Mouse (Mus musculus) liver, postnatal 0 days (tissue): ENCODE results near the gene Pdss2. TPM values are rescaled to one million over a fixed set of nuclear protein-coding genes. Genes with fewer than 3 reads are reported as not detected.

ENCODE experiments used
- ATAC-seq: fragments of 200-750 bp; cut with Nextera tagmentation; 2 replicates; pipeline ENCODE4 v1.8.0; 2017; ENCODE audit warnings: mild to moderate bottlenecking, moderate library complexity
- DNase-seq: peaks from one replicate; pipeline ENCODE4 v3.0.0-alpha.2; 2016
- H3K27ac ChIP-seq: fragments of 300-500 bp; sonication (generic); 2 replicates; pipeline ENCODE4 v1.5.1; 2014; ENCODE audit warnings: antibody characterized with exemption, moderate library complexity, mild to moderate bottlenecking, low read depth
- H3K27me3 ChIP-seq: fragments of 300-500 bp; sonication (generic); 2 replicates; pipeline ENCODE4 v1.6.1; 2014; ENCODE audit warnings: low read length, control low read depth, mixed read lengths; ENCODE audit not compliant: insufficient read depth
- H3K36me3 ChIP-seq: fragments of 300-500 bp; sonication (generic); replicated peaks from 2 replicates; pipeline ENCODE4 v1.6.1; 2014; ENCODE audit warnings: mild to moderate bottlenecking, control low read depth, low read length, moderate library complexity, mixed read lengths; ENCODE audit not compliant: insufficient read depth
- H3K4me1 ChIP-seq: fragments of 300-500 bp; sonication (generic); 2 replicates; pipeline ENCODE4 v1.6.1; 2014; ENCODE audit warnings: antibody characterized with exemption, mild to moderate bottlenecking, control low read depth; ENCODE audit not compliant: insufficient read depth
- H3K4me2 ChIP-seq: fragments of 300-500 bp; sonication (generic); 2 replicates; pipeline ENCODE4 v1.6.1; 2014; ENCODE audit warnings: low read depth, mild to moderate bottlenecking, low read length, moderate library complexity, mixed read lengths
- H3K4me3 ChIP-seq: fragments of 300-500 bp; sonication (generic); 2 replicates; pipeline ENCODE4 v1.5.1; 2014; ENCODE audit warnings: low read depth, low read length
- H3K9ac ChIP-seq: fragments of 300-500 bp; sonication (generic); replicated peaks from 2 replicates; pipeline ENCODE4 v1.6.1; 2014; ENCODE audit warnings: mild to moderate bottlenecking, moderate library complexity
- H3K9me3 ChIP-seq: fragments of 300-500 bp; sonication (generic); 2 replicates; pipeline ENCODE4 v1.6.1; 2016; ENCODE audit warnings: mild to moderate bottlenecking, control low read depth, low read length, mixed read lengths
- CTCF ChIP-seq: sonication (generic); IDR thresholded peaks from 2 replicates; pipeline ENCODE4 v1.5.1; 2016; ENCODE audit warnings: antibody characterized with exemption, low read depth
- EP300 ChIP-seq: IDR thresholded peaks from 2 replicates; pipeline ENCODE4 v1.6.1; 2016; ENCODE audit warnings: antibody characterized with exemption, low read depth, mild to moderate bottlenecking
- whole genome bisulfite sequencing: fragments of 180-500 bp; shearing (Covaris S2); extraction: QIAGEN DNeasy Blood & Tissue Kit; methylation state at CpG from one replicate; pipeline ENCODE4 v1.1.7; 2014; ENCODE audit not compliant: insufficient replicate concordance; 5-methylcytosine and 5-hydroxymethylcytosine counted together
- polyA plus RNA-seq: library from polyadenylated mRNA; unstranded; fragments of >200 nt; fragmentation: Nextera tagmentation; extraction: Ambion mirVana; gene quantifications from 2 replicates; pipeline ENCODE4 v1.2.1, GENCODE M21; 2015

Gene Pdss2
- polyA plus RNA-seq, 1 experiment from 2014 or later: 4.5 TPM

DNA sequence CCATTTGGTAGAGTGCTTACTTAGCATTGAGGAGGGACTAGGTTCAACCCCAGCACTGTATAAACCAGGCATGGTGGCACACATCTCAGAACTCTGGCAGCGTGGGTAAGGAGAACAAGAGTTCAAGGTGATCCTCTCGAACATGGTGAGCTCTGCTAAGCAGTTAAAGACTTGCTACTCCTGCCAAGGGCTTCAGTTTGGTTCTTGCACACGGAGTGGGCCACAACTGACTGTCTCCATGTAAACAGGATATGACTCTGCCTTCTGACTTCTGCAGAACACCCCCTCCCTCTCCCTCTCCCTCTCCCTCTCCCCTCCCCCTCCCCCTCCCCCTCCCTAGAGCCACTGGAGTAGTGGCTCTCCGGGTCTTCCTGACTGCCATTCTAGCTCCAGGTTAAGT lies 109.4 kb downstream of the Pdss2 start:
- Histone ChIP-seq H3K4me2 (no peak overlapping the region), H3K36me3 (no peaks in the 10 kb centered on the region), H3K27me3 (no peaks in the 10 kb centered on the region), H3K4me3 (no peak overlapping the region), H3K4me1 (no peaks in the 10 kb centered on the region), H3K9ac (no peak overlapping the region), H3K27ac (no peak overlapping the region), H3K9me3 (no peaks in the 10 kb centered on the region)
- no peak for TF ChIP-seq EP300
- TF ChIP-seq CTCF: no peak
- no peak for DNase-seq
- no peak for ATAC-seq
- WGBS: 32% methylated on average over 4 of the region's 4 CpGs

DNA sequence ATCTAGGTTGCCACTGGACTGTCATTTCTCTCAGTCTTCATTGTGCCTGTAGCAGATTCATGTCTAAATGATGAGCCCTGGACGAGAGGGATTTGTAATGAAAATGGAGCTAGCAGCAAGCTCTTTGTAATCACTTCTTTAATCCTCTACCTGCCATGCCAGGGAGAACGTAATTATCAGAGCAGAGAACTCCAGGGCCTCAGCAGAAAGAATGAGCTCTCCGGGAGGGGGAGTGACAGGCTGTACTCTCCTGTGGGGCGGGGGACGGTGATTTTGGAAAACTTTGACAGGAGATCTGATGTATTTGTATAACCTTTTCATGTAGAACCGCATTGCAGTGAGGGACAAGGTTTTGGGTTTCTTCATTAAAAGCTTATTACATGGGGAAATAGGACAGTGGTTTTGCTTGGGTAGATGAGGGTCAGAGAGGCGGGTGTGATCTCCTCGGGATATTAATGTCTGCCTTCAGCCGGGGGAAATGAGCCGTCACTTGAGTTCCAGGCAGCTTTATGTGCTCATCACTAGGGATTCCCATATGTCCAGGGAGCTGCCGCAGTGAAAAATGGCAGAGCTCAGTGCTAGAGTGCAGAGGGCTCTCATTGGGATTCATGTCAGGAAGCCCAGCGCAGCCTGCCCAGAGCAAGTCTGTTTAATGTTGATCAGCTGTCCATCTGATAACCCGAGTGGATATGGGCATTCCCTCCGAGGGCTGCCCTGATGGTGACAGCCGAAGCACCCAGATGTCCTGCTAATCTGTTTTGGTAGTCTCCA lies 110.8 kb downstream of the Pdss2 start:
- Histone ChIP-seq H3K4me1 (no peaks in the 10 kb centered on the region), H3K27me3 (no peaks in the 10 kb centered on the region), H3K9ac (no peak overlapping the region), H3K36me3 (no peaks in the 10 kb centered on the region), H3K27ac (no peak overlapping the region), H3K9me3 (no peaks in the 10 kb centered on the region), H3K4me3 (no peak overlapping the region), H3K4me2 (no peak overlapping the region)
- TF ChIP-seq CTCF (no peak), EP300 (no peak)
- ATAC-seq: no peak
- DNase-seq: no peak
- WGBS: 66% methylated on average over 15 of the region's 15 CpGs

DNA sequence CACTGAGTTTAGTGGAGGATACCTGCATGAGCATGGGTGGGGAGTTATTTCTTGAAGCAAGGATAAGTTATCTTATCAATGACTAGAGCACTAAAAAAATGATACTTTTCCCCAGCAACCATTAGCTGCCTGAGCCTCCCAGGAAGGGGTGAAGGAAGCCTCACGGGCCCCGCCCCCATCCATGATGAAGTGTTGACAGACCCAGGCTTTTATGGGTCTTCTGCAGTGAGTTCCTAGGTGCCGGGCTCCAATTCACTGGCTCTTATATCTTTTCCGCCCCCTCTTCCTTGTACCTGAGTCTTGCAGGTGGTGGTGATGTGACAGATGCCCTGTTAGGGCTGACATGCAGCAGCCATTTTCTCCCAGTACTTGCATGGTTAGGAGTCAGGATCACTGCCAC lies 114.6 kb downstream of the Pdss2 start:
- ATAC-seq (no peak), DNase-seq (no peak)
- 71% methylated on average over 4 of the region's 4 CpGs for WGBS
- Histone ChIP-seq H3K4me2 (no peak overlapping the region), H3K9me3 (no peaks in the 10 kb centered on the region), H3K27ac (no peak overlapping the region), H3K4me1 (no peaks in the 10 kb centered on the region; the same call in 1 of the 2 replicates), H3K27me3 (no peaks in the 10 kb centered on the region), H3K4me3 (no peak overlapping the region), H3K9ac (no peak overlapping the region), H3K36me3 (no peaks in the 10 kb centered on the region)
- TF ChIP-seq CTCF (no peak), EP300 (no peak)

DNA sequence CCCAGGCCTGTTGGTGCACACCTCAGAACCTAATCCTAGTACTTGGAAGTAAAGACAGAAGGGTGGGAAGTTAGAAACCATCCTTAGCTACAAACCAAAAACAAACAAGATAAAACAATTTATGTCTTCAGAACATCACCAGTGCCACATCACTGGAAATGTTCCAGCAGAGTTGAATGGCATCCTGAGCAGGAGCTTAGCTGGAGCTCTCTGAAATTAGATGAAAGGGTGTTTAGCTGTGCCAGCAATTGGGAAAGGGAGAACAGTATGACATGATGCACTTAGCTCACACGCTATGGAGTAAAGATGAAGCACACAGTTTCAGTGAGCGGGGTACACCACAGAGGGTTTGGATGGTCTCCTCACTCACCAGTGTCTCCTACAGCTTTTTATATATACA lies 115.8 kb downstream of the Pdss2 start:
- no peak overlapping the region for H3K27ac ChIP-seq
- WGBS: 91% methylated on average over 2 of the region's 2 CpGs
- DNase-seq (no peak), ATAC-seq (no peak)
- H3K36me3 ChIP-seq: no peaks in the 10 kb centered on the region
- TF ChIP-seq CTCF (no peak), EP300 (no peak)
- no peak overlapping the region for H3K9ac ChIP-seq
- no peak overlapping the region for H3K4me3 ChIP-seq
- no peaks in the 10 kb centered on the region for H3K9me3 ChIP-seq
- no peaks in the 10 kb centered on the region for H3K27me3 ChIP-seq
- H3K4me2 ChIP-seq: no peak overlapping the region
- no peaks in the 10 kb centered on the region; the same call in 1 of the 2 replicates for H3K4me1 ChIP-seq

DNA sequence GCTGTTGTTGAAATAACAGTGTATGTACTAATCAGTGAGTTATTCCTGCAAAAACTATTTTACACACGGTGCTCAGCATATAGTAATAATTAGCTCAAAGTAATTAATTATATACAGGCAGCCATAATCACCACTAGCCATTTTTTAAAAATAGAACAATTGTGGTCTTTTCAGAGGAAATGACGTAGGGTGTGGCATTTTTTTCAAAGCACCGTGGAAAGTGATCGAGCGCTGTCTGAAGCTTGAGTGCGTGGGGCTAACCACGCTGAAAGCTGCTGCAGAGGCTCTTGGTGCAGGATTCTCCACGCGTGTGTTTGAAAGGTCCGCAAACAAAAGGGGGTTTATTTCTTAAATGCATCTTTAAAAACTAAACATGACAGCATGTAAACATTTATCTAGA lies 118.5 kb downstream of the Pdss2 start:
- H3K4me1 ChIP-seq: no peaks in the 10 kb centered on the region; the same call in 1 of the 2 replicates
- H3K27ac ChIP-seq: no peak overlapping the region
- H3K27me3 ChIP-seq: no peaks in the 10 kb centered on the region
- H3K36me3 ChIP-seq: no peaks in the 10 kb centered on the region
- 54% methylated on average over 10 of the region's 10 CpGs for WGBS
- no peaks in the 10 kb centered on the region for H3K9me3 ChIP-seq
- no peak overlapping the region for H3K4me3 ChIP-seq
- no peak overlapping the region for H3K9ac ChIP-seq
- no peak for ATAC-seq
- no peak for DNase-seq
- TF ChIP-seq CTCF: no peak
- TF ChIP-seq EP300: no peak
- H3K4me2 ChIP-seq: no peak overlapping the region

DNA sequence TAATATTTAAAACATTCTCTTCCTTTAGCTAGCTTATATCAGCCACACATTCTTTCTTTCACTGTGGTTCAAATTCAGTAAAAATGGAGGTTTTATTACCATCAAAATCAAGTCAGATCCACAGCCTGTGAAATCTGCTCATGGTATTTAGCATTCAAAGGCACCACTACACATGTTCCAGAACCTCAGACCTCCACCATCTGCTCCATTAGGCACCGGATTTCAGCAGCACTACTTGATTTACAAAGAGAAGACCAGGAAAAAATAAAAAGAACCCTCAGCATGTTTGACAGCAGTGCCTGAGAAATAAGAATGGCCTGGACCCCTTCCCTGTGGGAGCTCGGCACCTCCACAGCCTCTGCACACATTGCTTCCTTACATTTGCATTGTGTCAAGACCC lies 128.4 kb downstream of the Pdss2 start:
- Histone ChIP-seq H3K4me2 (no peak overlapping the region), H3K27ac (no peak overlapping the region), H3K4me3 (no peak overlapping the region), H3K9ac (no peak overlapping the region), H3K9me3 (no peaks in the 10 kb centered on the region), H3K36me3 (0 out of 2 replicates have a peak, but pooled peaks cover 5% of the 10 kb centered on the region), H3K4me1 (no peaks in the 10 kb centered on the region), H3K27me3 (no peaks in the 10 kb centered on the region)
- no peak for DNase-seq
- 78% methylated on average over 2 of the region's 2 CpGs for WGBS
- no peak for TF ChIP-seq CTCF
- TF ChIP-seq EP300: no peak
- no peak for ATAC-seq
